Mouse (Mus musculus): Measurements from ENCODE around the gene Wbp4. TPM values are rescaled to one million over a fixed set of nuclear protein-coding genes. Genes with fewer than 3 reads are reported as not detected.

Wbp4 gene
- polyA plus RNA-seq, 1 experiment from 2014 or later, result 29.5 TPM

- Histone ChIP-seq H3K4me1 (replicated peaks) (peaks cover 16% of the 10 kb centered on the region), H3K4me3 (no peak overlapping the region), H3K36me3 (no peaks in the 10 kb centered on the region), H3K4me2 (no peak overlapping the region), H3K27ac (ENCODE audit: poor library complexity, severe bottlenecking) (no peak overlapping the region), H3K9ac (no peak overlapping the region), H3K9me3 (replicated peaks) (no peaks in the 10 kb centered on the region), H3K27me3 (replicated peaks) (no peaks in the 10 kb centered on the region)
- no peak for ATAC-seq (ENCODE audit: insufficient number of reproducible peaks, low FRiP score)
- 66% methylated on average over 19 of the region's 19 CpGs for WGBS
These were observed 37.7 kb upstream of the Wbp4 start for GRCm38 (mm10) chr14:79518761-79519662.

- no peak overlapping the region for H3K27ac ChIP-seq (ENCODE audit: poor library complexity, severe bottlenecking)
- no peaks in the 10 kb centered on the region for H3K9me3 ChIP-seq (replicated peaks)
- H3K4me3 ChIP-seq, result no peak overlapping the region
- H3K4me2 ChIP-seq, result no peak overlapping the region
- H3K27me3 ChIP-seq (replicated peaks), result no peaks in the 10 kb centered on the region
- no peaks in the 10 kb centered on the region for H3K36me3 ChIP-seq
- H3K4me1 ChIP-seq (replicated peaks), result peaks cover 16% of the 10 kb centered on the region
- no peak overlapping the region for H3K9ac ChIP-seq
- no peak for ATAC-seq (ENCODE audit: insufficient number of reproducible peaks, low FRiP score)
- 85% methylated on average over 2 of the region's 2 CpGs for WGBS
These were observed 36.8 kb upstream of the Wbp4 start for GRCm38 (mm10) chr14:79518123-79518522.

- H3K9me3 ChIP-seq (replicated peaks), result no peaks in the 10 kb centered on the region
- H3K36me3 ChIP-seq, result no peaks in the 10 kb centered on the region
- WGBS, result 84% methylated on average over 8 of the region's 8 CpGs
- no peaks in the 10 kb centered on the region for H3K27me3 ChIP-seq (replicated peaks)
- no peak overlapping the region for H3K9ac ChIP-seq
- no peak for ATAC-seq (ENCODE audit: insufficient number of reproducible peaks, low FRiP score)
- peaks cover 14% of the 10 kb centered on the region for H3K4me1 ChIP-seq (replicated peaks)
- no peak overlapping the region for H3K27ac ChIP-seq (ENCODE audit: poor library complexity, severe bottlenecking)
- no peak overlapping the region for H3K4me2 ChIP-seq
- no peak overlapping the region for H3K4me3 ChIP-seq
These were observed 35.9 kb upstream of the Wbp4 start for GRCm38 (mm10) chr14:79517185-79517740.

- Histone ChIP-seq H3K36me3 (no peaks in the 10 kb centered on the region), H3K27me3 (replicated peaks) (no peaks in the 10 kb centered on the region), H3K9me3 (replicated peaks) (no peaks in the 10 kb centered on the region), H3K4me2 (no peak overlapping the region), H3K27ac (ENCODE audit: poor library complexity, severe bottlenecking) (no peak overlapping the region), H3K4me3 (no peak overlapping the region), H3K4me1 (replicated peaks) (peaks cover 15% of the 10 kb centered on the region), H3K9ac (no peak overlapping the region)
- WGBS, result 75% methylated on average over 2 of the region's 2 CpGs
- ATAC-seq (ENCODE audit: insufficient number of reproducible peaks, low FRiP score), result no peak
These were observed 35.4 kb upstream of the Wbp4 start for GRCm38 (mm10) chr14:79516751-79517150.

GRCm38 (mm10) chr14:79516243-79516610, 34.9 kb upstream of the Wbp4 start:
- no peaks in the 10 kb centered on the region for H3K9me3 ChIP-seq (replicated peaks)
- no peaks in the 10 kb centered on the region for H3K27me3 ChIP-seq (replicated peaks)
- H3K9ac ChIP-seq, result no peak overlapping the region
- H3K36me3 ChIP-seq, result no peaks in the 10 kb centered on the region
- H3K4me3 ChIP-seq, result no peak overlapping the region
- no peak overlapping the region for H3K27ac ChIP-seq (ENCODE audit: poor library complexity, severe bottlenecking)
- H3K4me2 ChIP-seq, result no peak overlapping the region
- H3K4me1 ChIP-seq (replicated peaks), result peaks cover 15% of the 10 kb centered on the region
- 81% methylated on average over 5 of the region's 5 CpGs for WGBS
- ATAC-seq (ENCODE audit: insufficient number of reproducible peaks, low FRiP score), result no peak

- H3K27ac ChIP-seq (ENCODE audit: poor library complexity, severe bottlenecking), result no peak overlapping the region
- H3K36me3 ChIP-seq, result no peaks in the 10 kb centered on the region
- no peak for ATAC-seq (ENCODE audit: insufficient number of reproducible peaks, low FRiP score)
- no peak overlapping the region for H3K4me2 ChIP-seq
- peaks cover 15% of the 10 kb centered on the region for H3K4me1 ChIP-seq (replicated peaks)
- no peaks in the 10 kb centered on the region for H3K9me3 ChIP-seq (replicated peaks)
- no peak overlapping the region for H3K4me3 ChIP-seq
- H3K27me3 ChIP-seq (replicated peaks), result no peaks in the 10 kb centered on the region
- H3K9ac ChIP-seq, result no peak overlapping the region
- WGBS, result 82% methylated on average over 8 of the region's 8 CpGs
These were observed 34.4 kb upstream of the Wbp4 start for GRCm38 (mm10) chr14:79515511-79516242.

- Histone ChIP-seq H3K9me3 (replicated peaks) (no peaks in the 10 kb centered on the region), H3K4me3 (no peak overlapping the region), H3K9ac (no peak overlapping the region), H3K4me2 (no peak overlapping the region), H3K4me1 (replicated peaks) (peaks cover 19% of the 10 kb centered on the region), H3K27ac (ENCODE audit: poor library complexity, severe bottlenecking) (no peak overlapping the region), H3K27me3 (replicated peaks) (no peaks in the 10 kb centered on the region), H3K36me3 (no peaks in the 10 kb centered on the region)
- ATAC-seq (ENCODE audit: insufficient number of reproducible peaks, low FRiP score), result no peak
- WGBS, result 88% methylated on average over 8 of the region's 8 CpGs
These were observed 33.8 kb upstream of the Wbp4 start for GRCm38 (mm10) chr14:79515100-79515499.

GRCm38 (mm10) chr14:79513951-79514350, 32.6 kb upstream of the Wbp4 start:
- no peak overlapping the region for H3K9ac ChIP-seq
- no peaks in the 10 kb centered on the region for H3K27me3 ChIP-seq (replicated peaks)
- no peaks in the 10 kb centered on the region for H3K9me3 ChIP-seq (replicated peaks)
- no peak for ATAC-seq (ENCODE audit: insufficient number of reproducible peaks, low FRiP score)
- H3K4me1 ChIP-seq (replicated peaks), result peaks cover 21% of the 10 kb centered on the region
- H3K36me3 ChIP-seq, result no peaks in the 10 kb centered on the region
- H3K27ac ChIP-seq (ENCODE audit: poor library complexity, severe bottlenecking), result no peak overlapping the region
- no peak overlapping the region for H3K4me2 ChIP-seq
- no peak overlapping the region for H3K4me3 ChIP-seq
- 78% methylated on average over 2 of the region's 2 CpGs for WGBS

GRCm38 (mm10) chr14:79511521-79511920, 30.2 kb upstream of the Wbp4 start:
- Histone ChIP-seq H3K4me2 (no peak overlapping the region), H3K4me3 (no peak overlapping the region), H3K4me1 (replicated peaks) (peaks cover 30% of the 10 kb centered on the region), H3K9me3 (replicated peaks) (no peaks in the 10 kb centered on the region), H3K27me3 (replicated peaks) (no peaks in the 10 kb centered on the region), H3K36me3 (no peaks in the 10 kb centered on the region), H3K9ac (no peak overlapping the region), H3K27ac (ENCODE audit: poor library complexity, severe bottlenecking) (no peak overlapping the region)
- ATAC-seq (ENCODE audit: insufficient number of reproducible peaks, low FRiP score), result no peak
- WGBS, result 55% methylated on average over 1 of the region's 1 CpGs

GRCm38 (mm10) chr14:79508662-79509305, 27.5 kb upstream of the Wbp4 start:
- Histone ChIP-seq H3K9ac (no peak overlapping the region), H3K4me1 (replicated peaks) (peaks cover 41% of the 10 kb centered on the region), H3K4me2 (no peak overlapping the region), H3K4me3 (no peak overlapping the region), H3K27ac (ENCODE audit: poor library complexity, severe bottlenecking) (no peak overlapping the region), H3K27me3 (replicated peaks) (no peaks in the 10 kb centered on the region), H3K9me3 (replicated peaks) (no peaks in the 10 kb centered on the region), H3K36me3 (no peaks in the 10 kb centered on the region)
- WGBS, result 72% methylated on average over 9 of the region's 9 CpGs
- ATAC-seq (ENCODE audit: insufficient number of reproducible peaks, low FRiP score), result no peak

GRCm38 (mm10) chr14:79507846-79508245, 26.5 kb upstream of the Wbp4 start:
- WGBS, result 86% methylated on average over 1 of the region's 1 CpGs
- ATAC-seq (ENCODE audit: insufficient number of reproducible peaks, low FRiP score), result no peak
- H3K9ac ChIP-seq, result no peak overlapping the region
- no peak overlapping the region for H3K27ac ChIP-seq (ENCODE audit: poor library complexity, severe bottlenecking)
- H3K9me3 ChIP-seq (replicated peaks), result no peaks in the 10 kb centered on the region
- H3K36me3 ChIP-seq, result no peaks in the 10 kb centered on the region
- H3K4me2 ChIP-seq, result no peak overlapping the region
- peaks cover 48% of the 10 kb centered on the region for H3K4me1 ChIP-seq (replicated peaks)
- H3K27me3 ChIP-seq (replicated peaks), result no peaks in the 10 kb centered on the region
- H3K4me3 ChIP-seq, result no peak overlapping the region
